Mouse (Mus musculus) layer of hippocampus, adult 8-10 months (tissue): Measurements from ENCODE around the gene Spag5. TPM values are rescaled to one million over a fixed set of nuclear protein-coding genes. Genes with fewer than 3 reads are reported as not detected.
"Not testable (repeated sequence)": the region's sequence is repeated elsewhere in the genome, so short reads cannot be mapped to it uniquely, and the experiment has no call there.

Source experiments
- DNase-seq, 2 experiments: peaks; one replicate each; pipeline ENCODE4 v3.0.0; 2022; ENCODE audit warnings: low spot score in 2 of 2
- total RNA-seq, 4 experiments: library from RNA; stranded (reverse); gene quantifications; 2 replicates each; pipeline ENCODE4 v1.2.4; 2022

Gene Spag5
- total RNA-seq, result 1 to 10 TPM; 5.8 to 9.4 (median 7.1) TPM

- peak; percentile 89 to 92 for DNase-seq
These were observed at the start of gene Spag5 for GRCm38 (mm10) chr11:78301357-78302084. Gene Spag5 (plus strand): TSS chr11:78301529.

- DNase-seq, result no peak
These were observed 44.7 kb upstream of the Spag5 start for GRCm38 (mm10) chr11:78256618-78257017.

GRCm38 (mm10) chr11:78260489-78261258 lies 40.7 kb upstream of the Spag5 start:
- no peak for DNase-seq

GRCm38 (mm10) chr11:78261380-78262352 lies 39.7 kb upstream of the Spag5 start, which contains the start of gene 2610507B11Rik:
Gene 2610507B11Rik (plus strand): TSS chr11:78261752.
- peak; percentile 73 to 79 for DNase-seq

- peak in 1 of 2 experiments; percentile 32 for DNase-seq
These were observed 38.8 kb upstream of the Spag5 start for GRCm38 (mm10) chr11:78262550-78262949.

GRCm38 (mm10) chr11:78265571-78265970 lies 35.8 kb upstream of the Spag5 start:
- DNase-seq, result no peak

GRCm38 (mm10) chr11:78271986-78272385 lies 29.3 kb upstream of the Spag5 start:
- peak; percentile 76 to 83 for DNase-seq

GRCm38 (mm10) chr11:78275596-78275995 lies 25.7 kb upstream of the Spag5 start:
- DNase-seq, result no peak

GRCm38 (mm10) chr11:78276169-78276568 lies 25.2 kb upstream of the Spag5 start:
- DNase-seq, result not testable (repeated sequence)

- no peak for DNase-seq
These were observed 22.5 kb upstream of the Spag5 start for GRCm38 (mm10) chr11:78278853-78279252.

- peak; percentile 39 to 59 for DNase-seq
These were observed 21.7 kb upstream of the Spag5 start for GRCm38 (mm10) chr11:78279586-78279985.

GRCm38 (mm10) chr11:78289146-78289763 lies 12.1 kb upstream of the Spag5 start:
- no peak for DNase-seq

- DNase-seq, result no peak
These were observed 10.7 kb upstream of the Spag5 start, which contains the start of gene BC030499 for GRCm38 (mm10) chr11:78290654-78291053. Gene BC030499 (plus strand): TSS chr11:78290841.

- DNase-seq, result no peak
These were observed 6.7 kb upstream of the Spag5 start for GRCm38 (mm10) chr11:78294585-78294984.

GRCm38 (mm10) chr11:78300917-78301316 lies 412 bp upstream of the Spag5 start:
- no peak for DNase-seq

- no peak for DNase-seq
These were observed 3.9 kb downstream of the Spag5 start for GRCm38 (mm10) chr11:78305272-78305671.

GRCm38 (mm10) chr11:78310861-78311511 lies 9.7 kb downstream of the Spag5 start:
- no peak for DNase-seq

GRCm38 (mm10) chr11:78313662-78314061 lies 12.3 kb downstream of the Spag5 start:
- no peak for DNase-seq

- no peak for DNase-seq
These were observed 17.1 kb downstream of the Spag5 start for GRCm38 (mm10) chr11:78318411-78318810.
